Mouse (Mus musculus) right cerebral cortex, postnatal 4 days (tissue): ENCODE data around the gene Foxp1.

Experiments
- DNase-seq: peaks from one replicate; pipeline ENCODE4 v3.0.0-alpha.2; 2022

Gene Foxp1

GRCm38 (mm10) chr6:99073303-99074271 is 448.9 kb downstream of the Foxp1 start:
- DNase-seq, result no peak

GRCm38 (mm10) chr6:99070710-99071109 is 451.8 kb downstream of the Foxp1 start:
- no peak for DNase-seq

- no peak for DNase-seq
These were observed 452.8 kb downstream of the Foxp1 start for GRCm38 (mm10) chr6:99069726-99070125.

GRCm38 (mm10) chr6:99065569-99066353 is 456.8 kb downstream of the Foxp1 start:
- DNase-seq, result no peak

GRCm38 (mm10) chr6:99063982-99064484 is 458.5 kb downstream of the Foxp1 start:
- no peak for DNase-seq

GRCm38 (mm10) chr6:99062931-99063330 is 459.6 kb downstream of the Foxp1 start:
- DNase-seq, result no peak

- no peak for DNase-seq
These were observed 463.8 kb downstream of the Foxp1 start for GRCm38 (mm10) chr6:99058688-99059087.

GRCm38 (mm10) chr6:99057113-99057553 is 465.4 kb downstream of the Foxp1 start:
- DNase-seq, result no peak

GRCm38 (mm10) chr6:99056379-99056778 is 466.1 kb downstream of the Foxp1 start:
- no peak for DNase-seq

GRCm38 (mm10) chr6:99053998-99054397 is 468.5 kb downstream of the Foxp1 start:
- DNase-seq, result no peak

- DNase-seq, result no peak
These were observed 469.4 kb downstream of the Foxp1 start for GRCm38 (mm10) chr6:99053111-99053510.

GRCm38 (mm10) chr6:99051724-99052123 is 470.8 kb downstream of the Foxp1 start:
- no peak for DNase-seq

- no peak for DNase-seq
These were observed 472.1 kb downstream of the Foxp1 start for GRCm38 (mm10) chr6:99050288-99051006.

GRCm38 (mm10) chr6:99047322-99047721 is 475.2 kb downstream of the Foxp1 start:
- DNase-seq, result no peak

- no peak for DNase-seq
These were observed 476.4 kb downstream of the Foxp1 start for GRCm38 (mm10) chr6:99045845-99046788.

GRCm38 (mm10) chr6:99043932-99044664 is 478.4 kb downstream of the Foxp1 start:
- DNase-seq, result no peak

GRCm38 (mm10) chr6:99043226-99043625 is 479.3 kb downstream of the Foxp1 start:
- DNase-seq, result no peak

GRCm38 (mm10) chr6:99042175-99042954 is 480.2 kb downstream of the Foxp1 start:
- no peak for DNase-seq

GRCm38 (mm10) chr6:99038977-99039376 is 483.5 kb downstream of the Foxp1 start:
- no peak for DNase-seq
